Mouse (Mus musculus) embryonic facial prominence, embryonic 12.5 days (tissue): ENCODE data around the gene Hoxc13. TPM values are rescaled to one million over a fixed set of nuclear protein-coding genes. Genes with fewer than 3 reads are reported as not detected.

ENCODE experiments used
- ATAC-seq: fragments of 200-750 bp; cut with Nextera tagmentation; 2 replicates; pipeline ENCODE4 v1.8.0; 2017; ENCODE audit not compliant: insufficient number of reproducible peaks, insufficient read depth, low FRiP score, low TSS enrichment
- H3K27ac ChIP-seq: fragments of 300-500 bp; sonication (generic); 2 replicates; pipeline ENCODE4 v1.5.1; 2016; ENCODE audit warnings: mild to moderate bottlenecking
- H3K27me3 ChIP-seq: fragments of 300-500 bp; sonication (generic); 2 replicates; pipeline ENCODE4 v1.6.1; 2016; ENCODE audit warnings: mild to moderate bottlenecking, moderate library complexity
- H3K36me3 ChIP-seq: fragments of 300-500 bp; sonication (generic); 2 replicates; pipeline ENCODE4 v1.6.1; 2016; ENCODE audit warnings: mild to moderate bottlenecking
- H3K4me1 ChIP-seq: fragments of 300-500 bp; sonication (generic); 2 replicates; pipeline ENCODE4 v1.6.1; 2016
- H3K4me2 ChIP-seq: fragments of 300-500 bp; sonication (generic); replicated peaks from 2 replicates; pipeline ENCODE4 v1.6.1; 2016; ENCODE audit warnings: mild to moderate bottlenecking, moderate library complexity
- H3K4me3 ChIP-seq: fragments of 300-500 bp; sonication (generic); 2 replicates; pipeline ENCODE4 v1.5.1; 2016; ENCODE audit warnings: mild to moderate bottlenecking
- H3K9ac ChIP-seq: fragments of 300-500 bp; sonication (generic); 2 replicates; pipeline ENCODE4 v1.6.1; 2016; ENCODE audit warnings: mild to moderate bottlenecking, moderate library complexity
- H3K9me3 ChIP-seq: fragments of 300-500 bp; sonication (generic); 2 replicates; pipeline ENCODE4 v1.6.1; 2016; ENCODE audit warnings: mild to moderate bottlenecking, moderate library complexity
- WGBS: fragments of 180-500 bp; shearing (Covaris S2); methylation state at CpG from one replicate; pipeline ENCODE4 v1.1.7; 2016; 5-methylcytosine and 5-hydroxymethylcytosine counted together
- polyA plus RNA-seq: library from polyadenylated mRNA; unstranded; fragments of >200 nt; fragmentation: Nextera tagmentation; extraction: Ambion mirVana; gene quantifications from 2 replicates; pipeline ENCODE4 v1.2.1, GENCODE M21; 2016

The Hoxc13 gene
- polyA plus RNA-seq, 1 experiment from 2014 or later: 0.19 TPM

- no peak overlapping the region for H3K4me2 ChIP-seq
- no peak overlapping the region for H3K27ac ChIP-seq
- H3K36me3 ChIP-seq: no peaks in the 10 kb centered on the region
Observed at GRCm38 (mm10) chr15:102919336-102920180, 1.3 kb upstream of the Hoxc13 start.

DNA sequence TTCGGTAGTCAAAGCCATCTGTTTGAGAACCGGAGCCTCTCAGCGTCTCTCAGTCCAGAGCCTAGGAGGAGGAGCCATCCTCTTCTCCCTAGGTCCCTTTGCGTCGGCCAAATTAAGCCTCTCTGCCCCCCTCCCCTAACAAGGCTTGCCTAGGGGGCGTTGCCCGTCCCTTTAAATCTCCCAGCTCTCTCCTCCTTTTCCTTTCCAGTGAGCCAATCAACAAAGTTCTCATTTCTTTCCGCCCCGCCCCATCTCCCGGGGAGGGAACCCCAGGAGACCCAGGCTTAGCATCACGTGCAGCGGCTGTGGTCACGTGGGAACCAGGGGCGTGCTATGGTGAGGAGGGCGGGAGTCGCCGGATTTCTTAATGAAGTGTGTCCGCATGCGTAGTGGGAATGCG lies 284 bp upstream of the Hoxc13 start:
- under 1% methylated on average over 20 of the region's 20 CpGs for WGBS

More at GRCm38 (mm10) chr15:102919336-102920180, 1.3 kb upstream of the Hoxc13 start:
- Histone ChIP-seq H3K27me3 (peaks cover 99% of the 10 kb centered on the region), H3K4me3 (no peak overlapping the region), H3K9ac (no peak overlapping the region), H3K9me3 (no peaks in the 10 kb centered on the region), H3K4me1 (peaks cover 4% of the 10 kb centered on the region; the same call in 1 of the 2 replicates)
- ATAC-seq: no peak
- WGBS: 4% methylated on average over 12 of the region's 12 CpGs

GRCm38 (mm10) chr15:102922012-102922362 lies 1.1 kb downstream of the Hoxc13 start:
- WGBS: under 1% methylated on average over 20 of the region's 24 CpGs
- Histone ChIP-seq H3K27me3 (peaks cover 96% of the 10 kb centered on the region), H3K9ac (no peak overlapping the region), H3K9me3 (no peaks in the 10 kb centered on the region), H3K27ac (no peak overlapping the region), H3K4me3 (no peak overlapping the region), H3K4me1 (peaks cover 4% of the 10 kb centered on the region; the same call in 1 of the 2 replicates), H3K36me3 (no peaks in the 10 kb centered on the region), H3K4me2 (no peak overlapping the region)
- ATAC-seq: no peak

More for the DNA sequence above, 284 bp upstream of the Hoxc13 start:
- Histone ChIP-seq H3K27me3 (peaks cover 98% of the 10 kb centered on the region), H3K9ac (no peak overlapping the region), H3K4me3 (peak overlapping the region; percentile 16), H3K4me1 (peaks cover 4% of the 10 kb centered on the region; the same call in 1 of the 2 replicates), H3K36me3 (no peaks in the 10 kb centered on the region), H3K27ac (no peak overlapping the region), H3K4me2 (peak overlapping the region; percentile 17), H3K9me3 (no peaks in the 10 kb centered on the region)
- ATAC-seq: no peak

GRCm38 (mm10) chr15:102922636-102923500 lies 2.0 kb downstream of the Hoxc13 start:
- 8% methylated on average over 6 of the region's 6 CpGs for WGBS
- Histone ChIP-seq H3K36me3 (no peaks in the 10 kb centered on the region), H3K9me3 (no peaks in the 10 kb centered on the region), H3K4me3 (no peak overlapping the region), H3K4me1 (peaks cover 4% of the 10 kb centered on the region; the same call in 1 of the 2 replicates), H3K9ac (no peak overlapping the region), H3K4me2 (no peak overlapping the region), H3K27ac (no peak overlapping the region), H3K27me3 (peaks cover 96% of the 10 kb centered on the region)
- no peak for ATAC-seq

- no peak for ATAC-seq
- Histone ChIP-seq H3K36me3 (no peaks in the 10 kb centered on the region), H3K4me1 (no peaks in the 10 kb centered on the region), H3K27me3 (peaks cover 96% of the 10 kb centered on the region), H3K4me2 (no peak overlapping the region), H3K9ac (no peak overlapping the region), H3K9me3 (no peaks in the 10 kb centered on the region), H3K4me3 (no peak overlapping the region), H3K27ac (no peak overlapping the region)
- WGBS: 1% methylated on average over 40 of the region's 40 CpGs
Observed at GRCm38 (mm10) chr15:102927032-102927645, 6.2 kb downstream of the Hoxc13 start.

DNA sequence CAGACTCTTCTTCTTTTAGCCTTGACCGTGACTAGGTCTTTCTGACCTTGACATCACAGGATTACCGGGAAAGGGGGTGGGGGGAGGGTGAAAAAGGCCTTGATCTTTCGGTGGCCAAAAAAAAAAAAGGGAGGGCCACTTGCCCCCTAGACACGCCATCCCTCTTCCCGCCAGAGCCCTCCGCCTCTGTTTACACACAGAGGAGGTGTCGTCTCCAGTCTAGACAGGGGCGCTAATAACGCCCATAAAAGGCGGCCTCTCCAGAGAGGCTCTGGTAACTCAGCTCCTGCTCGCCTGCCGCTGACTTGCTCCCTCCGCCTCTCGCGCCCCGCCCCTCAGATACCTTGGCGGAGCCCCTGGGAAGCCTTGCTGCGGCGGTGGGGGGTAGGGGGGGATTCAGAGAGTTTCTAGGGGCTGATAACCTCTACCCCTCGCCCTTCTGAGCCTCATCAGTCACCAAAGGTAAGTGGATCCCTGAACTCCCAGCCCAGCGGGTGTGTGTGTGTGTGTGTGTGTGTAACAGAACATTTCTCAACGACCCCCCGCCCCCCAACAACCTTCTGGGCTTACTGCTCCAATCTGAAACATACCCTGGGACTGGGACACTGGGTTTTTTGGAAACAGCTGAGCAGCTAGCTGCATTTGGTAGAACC lies 10.9 kb downstream of the Hoxc13 start:
- Histone ChIP-seq H3K4me3 (no peak overlapping the region), H3K27me3 (peaks cover 99% of the 10 kb centered on the region), H3K9ac (no peak overlapping the region), H3K4me2 (no peak overlapping the region), H3K36me3 (no peaks in the 10 kb centered on the region), H3K27ac (no peak overlapping the region), H3K9me3 (no peaks in the 10 kb centered on the region), H3K4me1 (no peaks in the 10 kb centered on the region)
- no peak for ATAC-seq
- 2% methylated on average over 23 of the region's 23 CpGs for WGBS

- H3K4me2 ChIP-seq: no peak overlapping the region
- no peak overlapping the region for H3K4me3 ChIP-seq
Observed at GRCm38 (mm10) chr15:102934438-102934837, 13.5 kb downstream of the Hoxc13 start.

GRCm38 (mm10) chr15:102934897-102935296 lies 14.0 kb downstream of the Hoxc13 start:
- ATAC-seq: no peak
- Histone ChIP-seq H3K4me1 (no peaks in the 10 kb centered on the region), H3K4me2 (no peak overlapping the region), H3K4me3 (no peak overlapping the region), H3K27ac (no peak overlapping the region), H3K9me3 (no peaks in the 10 kb centered on the region), H3K9ac (no peak overlapping the region), H3K36me3 (no peaks in the 10 kb centered on the region), H3K27me3 (peaks cover 98% of the 10 kb centered on the region)
- under 1% methylated on average over 27 of the region's 27 CpGs for WGBS

More at GRCm38 (mm10) chr15:102934438-102934837, 13.5 kb downstream of the Hoxc13 start:
- no peak for ATAC-seq
- no peaks in the 10 kb centered on the region for H3K4me1 ChIP-seq
- H3K27ac ChIP-seq: no peak overlapping the region
- no peaks in the 10 kb centered on the region for H3K36me3 ChIP-seq
- H3K9ac ChIP-seq: no peak overlapping the region
- no peaks in the 10 kb centered on the region for H3K9me3 ChIP-seq
- WGBS: 1% methylated on average over 12 of the region's 12 CpGs
- H3K27me3 ChIP-seq: peaks cover 98% of the 10 kb centered on the region

- peaks cover 98% of the 10 kb centered on the region for H3K27me3 ChIP-seq
- H3K36me3 ChIP-seq: no peaks in the 10 kb centered on the region
- no peak within 1 kb of the TSS for H3K27ac ChIP-seq
- H3K4me2 ChIP-seq: no peak within 1 kb of the TSS
- H3K9ac ChIP-seq: no peak within 1 kb of the TSS
- H3K4me3 ChIP-seq: no peak within 1 kb of the TSS
- no peaks in the 10 kb centered on the region for H3K9me3 ChIP-seq
- H3K4me1 ChIP-seq: no peaks in the 10 kb centered on the region
- WGBS: 3% methylated on average over 31 of the region's 31 CpGs
- no peak for ATAC-seq
Observed at GRCm38 (mm10) chr15:102936279-102936972, 15.5 kb downstream of the Hoxc13 start, which contains the start of gene Hoxc12. Hoxc12 (plus strand) TSS chr15:102936757.

DNA sequence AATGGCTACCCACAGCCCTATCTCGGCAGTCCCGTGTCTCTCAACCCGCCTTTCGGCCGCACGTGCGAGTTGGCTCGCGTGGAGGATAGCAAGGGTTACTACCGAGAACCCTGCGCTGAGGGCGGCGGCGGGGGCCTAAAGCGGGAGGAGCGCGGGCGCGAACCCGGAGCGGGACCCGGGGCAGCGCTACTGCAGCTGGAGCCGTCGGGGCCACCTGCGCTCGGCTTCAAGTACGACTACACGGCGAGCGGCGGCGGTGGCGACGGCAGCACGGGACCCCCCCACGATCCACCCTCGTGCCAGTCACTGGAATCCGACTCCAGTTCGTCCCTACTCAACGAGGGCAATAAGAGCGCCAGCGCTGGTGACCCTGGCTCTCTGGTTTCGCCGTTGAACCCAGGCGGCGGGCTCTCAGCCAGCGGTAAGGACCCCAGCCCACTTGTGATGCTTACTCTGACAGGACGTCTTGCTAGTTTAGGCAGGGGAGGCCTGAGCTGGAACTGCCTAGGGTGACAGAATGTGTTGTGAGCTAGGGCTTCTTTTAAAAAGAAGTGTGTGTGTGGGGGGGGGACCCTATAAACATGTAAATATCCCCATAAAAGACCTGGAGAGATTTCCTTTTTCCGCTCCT lies 16.2 kb downstream of the Hoxc13 start:
- 1% methylated on average over 50 of the region's 50 CpGs for WGBS
- no peaks in the 10 kb centered on the region for H3K4me1 ChIP-seq
- H3K9ac ChIP-seq: no peak overlapping the region
- peaks cover 98% of the 10 kb centered on the region for H3K27me3 ChIP-seq
- H3K27ac ChIP-seq: no peak overlapping the region
- H3K4me3 ChIP-seq: no peak overlapping the region
- H3K4me2 ChIP-seq: no peak overlapping the region
- no peaks in the 10 kb centered on the region for H3K9me3 ChIP-seq
- ATAC-seq: no peak
- H3K36me3 ChIP-seq: no peaks in the 10 kb centered on the region
